18 mouse cellular contexts compared by ENCODE assay signal in genomic region chr6:98015066-98015465, GRCm38 (mm10).
"Had no signal": no experiment of that assay in that cellular context is flagged by ENCODE, and none has a peak within 500 bp of the region (broad histone marks: within the 10 kb centered on the region; RNA-seq: fewer than 3 reads in every experiment).

No protein-coding gene starts in this region.

- H3K36me3 ChIP-seq: limb, embryonic 12.5 days; limb, embryonic 15.5 days; midbrain, embryonic 13.5 days had no signal

- H3K27ac ChIP-seq: limb, embryonic 12.5 days; limb, embryonic 15.5 days; liver, embryonic 14.5 days; macrophage; midbrain, embryonic 13.5 days; stomach, postnatal 0 days had no signal

- H3K9me3 ChIP-seq: limb, embryonic 12.5 days; limb, embryonic 15.5 days; midbrain, embryonic 13.5 days had no signal

- H3K27me3 ChIP-seq: limb, embryonic 12.5 days; limb, embryonic 15.5 days; midbrain, embryonic 13.5 days had no signal

- H3K4me2 ChIP-seq: limb, embryonic 12.5 days; limb, embryonic 15.5 days; liver, embryonic 11.5 days; lung, embryonic 14.5 days; midbrain, embryonic 13.5 days had no signal

- H3K4me1 ChIP-seq: limb, embryonic 12.5 days; limb, embryonic 15.5 days had no signal

- ATAC-seq: intestine, postnatal 0 days; liver, postnatal 0 days; lung, postnatal 0 days; midbrain, embryonic 13.5 days; midbrain, embryonic 16.5 days had no signal

- H3K9ac ChIP-seq: limb, embryonic 12.5 days; limb, embryonic 15.5 days; liver, embryonic 14.5 days; liver, postnatal 0 days; lung, embryonic 14.5 days; midbrain, embryonic 13.5 days had no signal

- DNase-seq: kidney, adult 9 months; left cerebral cortex, postnatal 4 days; liver, postnatal 0 days; lung, embryonic 14.5 days; thymus, adult 2 months; thymus, postnatal 14 days; thymus, postnatal 4 days had no signal

- H3K4me3 ChIP-seq: limb, embryonic 12.5 days; limb, embryonic 15.5 days; midbrain, embryonic 13.5 days; myocyte had no signal
